Mouse (Mus musculus) Patski (cell line): ENCODE measurements around the gene Myo15b. TPM values are rescaled to one million over a fixed set of nuclear protein-coding genes. Genes with fewer than 3 reads are reported as not detected.

Experiments
- ATAC-seq: fragments of 100-300 bp; one replicate; pipeline ENCODE4 v1.8.0; 2021
- CTCF ChIA-PET: fragments of 350-600 bp; sonication (Branson Sonifier 250); formaldehyde crosslinking; loops from one replicate; lab custom pipeline; 2022; ENCODE audit warnings: inconsistent platforms; lab: Charles Lee
- POLR2A ChIA-PET: fragments of 350-600 bp; sonication (Branson Sonifier 250); formaldehyde crosslinking; loops from one replicate; lab custom pipeline; 2022; ENCODE audit warnings: antibody characterized with exemption, inconsistent platforms; lab: Charles Lee
- DNase-seq: peaks from one replicate; pipeline ENCODE4 v3.0.0-alpha.2; 2011; ENCODE audit warnings: low read depth, low spot score
- H3K27me3 ChIP-seq: fragments of 371-371 bp; one replicate; pipeline ENCODE4 v1.5.1; 2021
- CTCF ChIP-seq: fragments of 100-300 bp; IDR thresholded peaks from one replicate; pipeline ENCODE4 v1.5.1; 2021
- in situ Hi-C: fragments of 300-500 bp; cut with MboI; formaldehyde crosslinking; loops from 3 replicates; pipeline ENCODE4 v1.11.1; 2018; ENCODE audit warnings: low pct_unique_long_range_greater_than_20kb, mixed read lengths
- polyA plus RNA-seq: library from polyadenylated mRNA; unstranded; gene quantifications from one replicate; pipeline ENCODE4 v1.2.3, GENCODE M21; 2021

Gene Myo15b
- polyA plus RNA-seq, 1 experiment from 2014 or later = 1.4 TPM

DNA sequence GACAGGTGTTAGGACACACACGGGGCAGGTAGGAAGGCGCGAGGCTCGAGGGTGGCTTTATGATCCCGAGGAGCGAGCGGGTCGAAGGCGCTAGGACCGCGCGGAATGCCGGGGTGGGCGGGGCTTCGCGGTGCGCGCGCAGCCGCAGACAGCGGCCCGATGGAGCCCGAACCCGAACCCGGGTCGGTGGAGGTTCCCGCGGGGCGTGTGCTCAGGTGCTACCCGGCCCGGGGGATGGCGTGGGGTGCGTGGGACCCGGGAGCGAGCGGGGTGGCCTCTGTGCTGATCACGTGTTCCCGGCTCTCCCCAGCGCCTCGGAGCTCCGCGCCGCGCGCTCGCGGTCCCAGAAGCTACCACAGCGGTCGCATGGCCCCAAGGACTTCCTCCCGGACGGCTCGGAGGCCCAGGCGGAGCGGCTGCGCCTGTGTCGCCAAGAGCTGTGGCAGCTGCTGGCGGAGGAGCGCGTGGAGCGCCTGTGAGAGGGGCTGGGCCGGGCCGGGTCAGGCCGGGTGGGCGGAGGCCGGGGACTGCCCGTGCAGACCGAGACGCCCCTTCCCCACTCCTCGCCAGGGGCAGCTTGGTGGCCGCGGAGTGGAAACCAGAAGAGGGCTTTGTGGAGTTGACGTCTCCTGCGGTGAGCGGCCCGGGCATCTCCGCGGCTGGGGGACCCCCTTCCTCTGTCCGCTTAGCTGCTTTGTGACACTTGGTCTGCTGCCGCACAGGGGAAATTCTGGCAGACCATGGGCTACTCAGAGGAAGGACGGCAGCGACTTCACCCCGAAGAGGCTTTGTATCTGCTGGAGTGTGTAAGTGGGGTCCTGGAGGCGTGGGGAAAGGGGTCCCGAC is 43.4 kb upstream of the Myo15b start, which contains the start of gene Tsen54:
Tsen54 (plus strand) TSS at position 120 of the 846 bp plus-strand sequence.
- CTCF ChIA-PET = interaction anchor here (1.0 to 3.0 kb wide), 7 partner anchors 12 to 168 kb away, joined by 3 to 17 read pairs (median 3); no protein-coding TSS in a partner anchor
- POLR2A ChIA-PET = interaction anchor here (0.6 to 2.4 kb wide), 8 partner anchors 21 to 186 kb away, joined by 3 to 17 read pairs (median 4); partner anchors contain the start of genes Myo15b and Tmem94
- in situ Hi-C loops = loop anchor here (5.0 kb wide), 2 partner anchors 93 to 178 kb away; no protein-coding TSS in a partner anchor
- no peak for TF ChIP-seq CTCF
- DNase-seq (no peak), ATAC-seq (peak; percentile 31)
- no peaks in the 10 kb centered on the region for H3K27me3 ChIP-seq

- ATAC-seq = no peak
- no peaks in the 10 kb centered on the region for H3K27me3 ChIP-seq
- POLR2A ChIA-PET = interaction anchor here (0.7 to 1.7 kb wide), 2 partner anchors 17 to 423 kb away, joined by 3 to 4 read pairs; no protein-coding TSS in a partner anchor
- CTCF ChIA-PET = interaction anchor here (0.6 to 2.2 kb wide), 7 partner anchors 12 to 87 kb away, joined by 3 to 13 read pairs (median 4); no protein-coding TSS in a partner anchor
- in situ Hi-C loops = no loop called here
- TF ChIP-seq CTCF = no peak
- DNase-seq = no peak
These were observed 40.9 kb upstream of the Myo15b start for GRCm38 (mm10) chr11:115817331-115817730.

- no peak for TF ChIP-seq CTCF
- H3K27me3 ChIP-seq = no peaks in the 10 kb centered on the region
- DNase-seq (no peak), ATAC-seq (no peak)
- POLR2A ChIA-PET = interaction anchor here (0.7 to 1.2 kb wide), 4 partner anchors 19 to 548 kb away, joined by 3 read pairs; no protein-coding TSS in a partner anchor
- in situ Hi-C loops = loop anchor here (5.0 kb wide), 1 partner anchor 37 kb away; the partner anchor contains the start of gene Myo15b
- CTCF ChIA-PET = interaction anchor here (1.1 to 2.2 kb wide), 5 partner anchors 12 to 66 kb away, joined by 3 to 8 read pairs (median 3); no protein-coding TSS in a partner anchor
These were observed 38.1 kb upstream of the Myo15b start for GRCm38 (mm10) chr11:115819915-115820623.

- no peak for ATAC-seq
- in situ Hi-C loops = loop anchor here (5.0 kb wide), 1 partner anchor 36 kb away; the partner anchor contains the start of gene Myo15b
- POLR2A ChIA-PET = interaction anchor here (0.8 to 1.1 kb wide), 3 partner anchors 23 to 63 kb away, joined by 3 read pairs; no protein-coding TSS in a partner anchor
- TF ChIP-seq CTCF = no peak
- no peak for DNase-seq
- CTCF ChIA-PET = interaction anchor here (0.9 to 2.2 kb wide), 5 partner anchors 11 to 65 kb away, joined by 3 to 8 read pairs (median 3); no protein-coding TSS in a partner anchor
- no peaks in the 10 kb centered on the region for H3K27me3 ChIP-seq
These were observed 37.2 kb upstream of the Myo15b start for GRCm38 (mm10) chr11:115821001-115821400.

- ChIA-PET POLR2A (interaction anchor here (0.6 to 1.3 kb wide), 2 partner anchors 31 to 51 kb away, joined by 3 read pairs; no protein-coding TSS in a partner anchor), CTCF (interaction anchor here (1.1 to 1.4 kb wide), 2 partner anchors 17 to 18 kb away, joined by 4 read pairs; no protein-coding TSS in a partner anchor)
- DNase-seq = no peak
- no peak for TF ChIP-seq CTCF
- peak; percentile 70 for ATAC-seq
- in situ Hi-C loops = loop anchor here (5.0 kb wide), 1 partner anchor 33 kb away; the partner anchor contains the start of gene Myo15b
- no peaks in the 10 kb centered on the region for H3K27me3 ChIP-seq
These were observed 34.1 kb upstream of the Myo15b start, which contains the start of gene Llgl2 for GRCm38 (mm10) chr11:115823774-115824740. TSS of gene Llgl2 (plus strand) at chr11:115824049.

DNA sequence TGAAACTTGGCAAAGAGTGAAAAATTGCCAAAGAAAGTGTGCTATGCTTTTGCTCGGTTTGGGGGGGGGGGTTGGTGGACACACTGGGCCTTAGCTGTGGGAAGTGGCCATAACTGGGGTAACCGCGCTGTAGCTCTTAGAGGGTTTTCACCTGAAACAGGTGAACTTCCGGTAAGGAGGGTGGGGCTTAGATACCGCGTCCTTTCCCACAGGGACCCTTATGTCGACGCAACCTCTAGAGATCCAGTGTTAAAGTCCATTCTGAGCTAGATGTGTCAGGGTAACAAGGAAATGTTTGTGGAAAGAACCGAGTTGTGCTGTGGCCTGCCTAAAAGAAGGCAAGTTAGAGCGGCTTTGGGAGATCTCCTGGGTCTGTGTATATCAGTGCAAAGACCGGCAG is 33.4 kb upstream of the Myo15b start:
- DNase-seq (no peak), ATAC-seq (no peak)
- H3K27me3 ChIP-seq = no peaks in the 10 kb centered on the region
- in situ Hi-C loops = loop anchor here (5.0 kb wide), 1 partner anchor 32 kb away; the partner anchor contains the start of gene Myo15b
- CTCF ChIA-PET = interaction anchor here (1.4 kb wide), 1 partner anchor 17 kb away, joined by 4 read pairs; no protein-coding TSS in a partner anchor
- POLR2A ChIA-PET = interaction anchor here (1.3 kb wide), 1 partner anchor 10 kb away, joined by 4 read pairs; no protein-coding TSS in a partner anchor
- no peak for TF ChIP-seq CTCF

DNA sequence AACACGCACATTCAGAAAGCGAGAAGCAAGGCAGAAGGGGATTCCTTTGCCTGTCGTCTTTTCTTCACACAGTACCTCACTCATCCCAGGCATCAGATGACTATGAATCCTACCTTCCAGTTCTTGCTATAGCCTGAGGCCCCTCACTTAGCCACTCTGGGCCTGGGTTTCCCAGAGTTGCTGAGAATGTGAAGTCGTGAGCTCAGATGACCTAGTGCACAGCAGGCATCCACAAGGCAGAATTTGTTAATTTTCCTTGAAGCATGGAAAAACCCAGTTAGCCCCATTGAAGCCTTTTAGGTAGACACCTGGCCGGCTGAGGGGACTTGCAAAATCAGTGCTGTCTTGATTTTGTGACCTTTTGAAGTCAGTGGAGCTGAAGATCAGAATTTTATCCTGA is 31.7 kb upstream of the Myo15b start:
- H3K27me3 ChIP-seq = no peaks in the 10 kb centered on the region
- ATAC-seq (no peak), DNase-seq (no peak)
- POLR2A ChIA-PET = no interaction called here
- in situ Hi-C loops = no loop called here
- no peak for TF ChIP-seq CTCF
- CTCF ChIA-PET = interaction anchor here (0.8 to 9.1 kb wide), 2 partner anchors 12 to 16 kb away, joined by 3 to 46 read pairs; partner anchors contain the start of gene Tsen54

DNA sequence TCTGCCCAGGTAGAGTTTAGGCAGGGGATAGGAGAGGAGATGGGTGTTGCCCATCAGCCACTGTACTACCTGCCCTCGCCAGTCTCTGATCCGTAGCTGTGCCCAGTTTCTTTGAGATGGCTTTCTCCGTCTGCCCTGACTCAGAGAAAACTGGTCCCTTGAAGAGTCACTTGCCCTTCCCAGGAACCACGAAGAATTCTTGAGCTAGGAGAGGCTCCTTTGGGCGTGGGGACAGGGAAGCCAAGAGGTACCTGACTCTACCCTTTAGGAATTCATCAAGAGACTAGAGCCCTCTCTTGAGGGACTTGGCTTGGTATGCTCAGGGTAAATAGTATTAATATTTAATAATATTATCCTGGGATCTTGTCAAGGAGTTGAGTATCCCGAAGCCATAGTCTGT is 30.6 kb upstream of the Myo15b start:
- TF ChIP-seq CTCF = no peak
- ChIA-PET CTCF (interaction anchor here (0.9 to 9.1 kb wide), 3 partner anchors 12 to 105 kb away, joined by 3 to 46 read pairs (median 3); no protein-coding TSS in a partner anchor), POLR2A (interaction anchor here (0.7 to 1.4 kb wide), 2 partner anchors 12 to 15 kb away, joined by 3 to 5 read pairs; no protein-coding TSS in a partner anchor)
- DNase-seq (no peak), ATAC-seq (no peak)
- in situ Hi-C loops = no loop called here
- H3K27me3 ChIP-seq = no peaks in the 10 kb centered on the region
